Mouse (Mus musculus): ENCODE measurements around the gene Ctdspl. TPM values are rescaled to one million over a fixed set of nuclear protein-coding genes. Genes with fewer than 3 reads are reported as not detected.

Ctdspl gene
- polyA plus RNA-seq, 1 experiment from 2014 or later, result 9.0 TPM

DNA sequence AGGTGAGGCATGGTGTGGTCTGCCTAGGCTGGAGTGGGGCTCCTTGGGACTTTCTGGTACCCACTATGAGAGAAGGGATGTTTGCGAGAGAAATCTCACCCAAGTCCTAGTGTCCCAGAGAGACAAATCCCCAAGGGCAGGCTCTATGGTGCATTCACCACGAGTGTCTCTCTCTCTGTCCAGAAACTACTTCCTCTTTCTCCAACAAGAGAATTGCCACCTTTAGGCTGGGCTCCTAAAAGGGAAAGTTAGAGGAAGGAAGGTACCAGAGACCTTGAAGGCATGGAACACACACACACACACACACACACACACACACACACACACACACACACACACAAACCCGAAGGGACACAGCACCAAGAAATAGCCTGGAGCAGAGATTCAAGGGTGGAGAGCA lies 4.3 kb upstream of the Ctdspl start:
- Histone ChIP-seq H3K27ac (no peak overlapping the region), H3K4me1 (peaks cover 26% of the 10 kb centered on the region), H3K27me3 (peaks cover 19% of the 10 kb centered on the region), H3K4me2 (no peak overlapping the region), H3K4me3 (replicated peaks) (no peak overlapping the region), H3K9ac (no peak overlapping the region), H3K9me3 (no peaks in the 10 kb centered on the region), H3K36me3 (replicated peaks) (no peaks in the 10 kb centered on the region)
- 72% methylated on average over 3 of the region's 3 CpGs for WGBS
- no peak for ATAC-seq (ENCODE audit: low FRiP score)

DNA sequence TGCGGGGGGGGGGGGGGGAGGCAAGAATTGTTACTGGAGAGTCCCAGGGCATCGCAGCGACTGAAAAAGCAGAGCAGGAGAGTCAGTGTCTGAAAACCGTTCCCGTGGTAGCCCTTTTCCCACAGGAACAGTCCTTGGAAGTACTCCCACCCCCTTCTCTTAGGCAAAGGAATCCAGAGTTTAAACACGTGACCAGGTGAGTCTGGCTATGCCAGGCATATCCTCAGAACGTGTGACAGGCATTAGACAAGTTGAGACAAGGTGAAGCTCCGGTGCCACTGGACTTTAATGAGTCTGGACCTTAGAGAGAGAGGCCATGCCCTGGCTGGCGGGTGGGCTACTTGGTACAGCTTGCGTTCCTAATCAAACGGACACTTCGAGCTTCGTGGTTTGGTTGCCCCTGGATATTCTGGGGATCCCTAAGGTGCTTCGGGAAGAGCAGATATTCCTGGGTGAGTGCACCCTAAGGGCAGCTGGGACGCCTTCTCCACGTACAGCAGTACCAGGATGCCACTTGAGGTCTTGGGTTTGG lies 1.6 kb upstream of the Ctdspl start:
- Histone ChIP-seq H3K36me3 (replicated peaks) (no peaks in the 10 kb centered on the region), H3K27me3 (peaks cover 15% of the 10 kb centered on the region), H3K9ac (peak overlapping the region; percentile 57), H3K4me3 (replicated peaks) (peak overlapping the region; percentile 69), H3K4me2 (peak overlapping the region; percentile 97), H3K27ac (no peak overlapping the region), H3K9me3 (no peaks in the 10 kb centered on the region), H3K4me1 (peaks cover 45% of the 10 kb centered on the region)
- 0 out of 2 replicates have a peak, but pooled peaks have one; percentile 0 for ATAC-seq (ENCODE audit: low FRiP score)
- WGBS, result 6% methylated on average over 16 of the region's 16 CpGs

DNA sequence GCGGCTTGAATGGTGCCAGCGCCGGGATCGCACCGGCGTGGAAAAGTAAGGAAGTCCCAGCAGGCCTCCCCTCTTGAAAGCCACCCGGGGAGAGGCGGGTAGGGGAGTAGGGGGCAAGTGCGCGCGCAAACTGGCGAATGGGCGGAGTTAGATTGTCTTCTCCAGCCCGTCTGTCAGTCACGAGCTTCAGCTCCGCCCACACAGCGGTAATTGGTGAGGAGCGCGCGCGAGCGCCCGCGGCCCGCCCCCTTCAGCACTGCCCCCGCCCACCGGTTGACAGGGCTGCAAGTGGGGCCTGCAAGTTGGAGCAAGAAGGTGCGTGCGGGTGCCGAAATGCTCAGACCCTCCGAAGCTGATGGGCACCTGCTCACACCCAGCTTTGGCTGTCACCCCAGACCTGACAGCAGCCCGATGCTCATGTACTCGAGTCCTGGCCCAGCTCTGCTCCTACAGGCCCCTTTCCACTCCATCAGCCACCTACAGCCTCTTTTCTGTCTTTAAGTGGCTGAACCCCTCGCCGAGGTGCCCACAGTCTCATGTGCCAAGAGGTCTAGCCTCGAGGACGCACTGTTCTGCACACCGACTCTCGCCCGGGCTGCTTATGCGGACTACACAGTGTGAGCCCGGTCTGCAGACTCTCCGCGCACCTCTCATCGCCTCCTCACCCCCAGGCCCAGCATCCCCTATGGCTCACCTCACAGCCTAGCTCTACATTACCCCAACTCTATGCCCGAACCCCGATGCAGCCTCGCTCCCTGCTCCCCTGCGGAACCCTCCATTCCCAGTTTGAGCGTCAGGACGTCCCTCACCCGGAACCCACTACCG lies 755 bp upstream of the Ctdspl start:
- Histone ChIP-seq H3K27me3 (peaks cover 7% of the 10 kb centered on the region; the same call in 1 of the 2 replicates), H3K9ac (peak overlapping the region; percentile 87), H3K9me3 (no peaks in the 10 kb centered on the region), H3K4me3 (replicated peaks) (peak overlapping the region; percentile 69), H3K4me2 (peak overlapping the region; percentile 97), H3K36me3 (replicated peaks) (no peaks in the 10 kb centered on the region), H3K4me1 (peaks cover 42% of the 10 kb centered on the region), H3K27ac (peak overlapping the region; percentile 79)
- WGBS, result under 1% methylated on average over 52 of the region's 53 CpGs
- ATAC-seq (ENCODE audit: low FRiP score), result peak; percentile 88

DNA sequence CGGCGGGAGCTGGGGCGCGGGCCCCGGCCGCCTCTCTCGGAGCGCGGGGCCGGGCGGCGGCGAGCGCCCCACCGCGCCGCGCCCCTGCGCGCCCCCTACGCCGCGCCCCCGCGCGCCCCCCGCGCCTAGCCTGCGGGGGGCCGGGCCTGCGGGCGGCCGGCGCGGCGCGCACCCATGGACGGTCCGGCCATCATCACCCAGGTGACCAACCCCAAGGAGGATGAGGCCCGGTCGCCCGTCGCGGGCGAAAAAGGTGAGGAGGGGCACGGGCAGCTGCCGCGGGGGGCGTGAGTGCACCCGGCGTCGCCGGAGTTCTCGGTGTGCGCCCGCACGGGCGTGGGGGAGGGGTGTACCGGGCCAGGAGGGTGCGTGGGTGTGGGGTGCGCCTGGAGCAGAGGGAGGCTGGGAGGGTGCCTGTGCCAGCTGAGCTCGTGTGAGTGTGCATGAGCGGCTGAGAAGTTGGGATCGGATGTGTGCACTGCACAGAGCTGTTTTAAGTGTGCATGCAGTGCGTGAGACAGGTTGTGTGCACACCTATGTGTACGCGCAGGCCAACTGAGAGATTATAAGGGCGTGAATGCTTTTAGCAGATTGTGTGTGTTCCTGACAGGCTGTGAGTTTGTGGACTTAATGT lies 552 bp downstream of the Ctdspl start:
- peak; percentile 30 for ATAC-seq (ENCODE audit: low FRiP score)
- Histone ChIP-seq H3K36me3 (replicated peaks) (no peaks in the 10 kb centered on the region), H3K9me3 (no peaks in the 10 kb centered on the region), H3K27me3 (peaks cover 6% of the 10 kb centered on the region; the same call in 1 of the 2 replicates), H3K4me3 (replicated peaks) (peak overlapping the region; percentile 69), H3K27ac (peak overlapping the region; percentile 79), H3K4me1 (peaks cover 38% of the 10 kb centered on the region), H3K4me2 (peak overlapping the region; percentile 97), H3K9ac (peak overlapping the region; percentile 87)
- WGBS, result 3% methylated on average over 48 of the region's 68 CpGs

DNA sequence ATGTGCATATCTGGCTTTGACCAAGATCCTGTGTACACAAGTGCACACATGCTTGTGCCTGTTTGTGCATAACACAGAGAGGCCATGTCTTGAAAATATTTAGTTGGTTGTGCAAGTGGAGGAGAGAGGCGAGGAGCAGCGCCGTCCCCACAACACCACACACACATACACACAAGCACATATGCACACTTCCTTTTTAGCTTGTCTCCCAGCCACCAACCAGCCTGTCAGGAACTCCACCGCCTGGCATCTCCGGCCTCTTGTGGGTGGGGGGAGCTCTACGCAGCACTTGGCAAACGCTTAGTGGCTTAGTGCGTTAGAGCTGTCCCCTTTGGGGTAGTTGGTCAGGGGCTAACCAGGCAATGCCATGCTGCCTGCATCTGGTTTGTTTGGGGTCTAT lies 1.2 kb downstream of the Ctdspl start:
- H3K4me1 ChIP-seq, result peaks cover 38% of the 10 kb centered on the region
- no peaks in the 10 kb centered on the region for H3K9me3 ChIP-seq
- ATAC-seq (ENCODE audit: low FRiP score), result no peak
- WGBS, result 50% methylated on average over 8 of the region's 8 CpGs
- peak overlapping the region; percentile 97 for H3K4me2 ChIP-seq
- no peaks in the 10 kb centered on the region for H3K36me3 ChIP-seq (replicated peaks)
- H3K9ac ChIP-seq, result peak overlapping the region; percentile 87; the same call in 1 of the 2 replicates
- no peak overlapping the region for H3K27ac ChIP-seq
- H3K4me3 ChIP-seq (replicated peaks), result peak overlapping the region; percentile 69
- H3K27me3 ChIP-seq, result peaks cover 6% of the 10 kb centered on the region; the same call in 1 of the 2 replicates

DNA sequence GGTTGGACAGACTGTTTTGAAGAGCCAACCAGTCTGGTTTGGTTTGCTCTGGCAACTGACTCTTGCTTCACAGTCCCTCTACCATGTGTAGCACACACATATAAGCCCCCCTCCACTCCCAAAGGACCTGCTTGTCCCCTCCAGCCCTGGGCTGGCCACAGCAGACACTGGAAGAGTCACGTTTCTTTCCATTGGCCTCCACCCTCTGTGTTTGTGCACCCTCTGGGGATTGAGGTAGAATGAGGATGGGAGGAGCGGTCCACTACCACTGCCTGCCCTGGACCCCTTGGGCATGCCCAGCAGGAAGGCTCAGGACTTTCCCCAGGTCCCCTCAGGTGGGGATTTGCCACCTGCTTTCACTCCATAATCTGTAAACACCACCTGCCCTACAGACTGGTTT lies 1.8 kb downstream of the Ctdspl start:
- Histone ChIP-seq H3K4me1 (peaks cover 38% of the 10 kb centered on the region), H3K9me3 (no peaks in the 10 kb centered on the region), H3K27me3 (peaks cover 6% of the 10 kb centered on the region; the same call in 1 of the 2 replicates), H3K4me2 (peak overlapping the region; percentile 97), H3K9ac (peak overlapping the region; percentile 12; the same call in 1 of the 2 replicates), H3K4me3 (replicated peaks) (peak overlapping the region; percentile 69), H3K27ac (no peak overlapping the region), H3K36me3 (replicated peaks) (no peaks in the 10 kb centered on the region)
- 46% methylated on average over 2 of the region's 2 CpGs for WGBS
- no peak for ATAC-seq (ENCODE audit: low FRiP score)

- no peak overlapping the region for H3K4me2 ChIP-seq
- H3K27ac ChIP-seq, result no peak overlapping the region
- peaks cover 38% of the 10 kb centered on the region for H3K4me1 ChIP-seq
- H3K9ac ChIP-seq, result 0 out of 2 replicates have a peak overlapping the region, but pooled peaks have one; percentile 12
- no peak for ATAC-seq (ENCODE audit: low FRiP score)
- peaks cover 5% of the 10 kb centered on the region; the same call in 1 of the 2 replicates for H3K27me3 ChIP-seq
- no peaks in the 10 kb centered on the region for H3K9me3 ChIP-seq
- 58% methylated on average over 7 of the region's 7 CpGs for WGBS
- no peaks in the 10 kb centered on the region for H3K36me3 ChIP-seq (replicated peaks)
- no peak overlapping the region for H3K4me3 ChIP-seq (replicated peaks)
Measured at GRCm38 (mm10) chr9:118928656-118929055, 2.4 kb downstream of the Ctdspl start.

- peaks cover 24% of the 10 kb centered on the region for H3K4me1 ChIP-seq
- no peak overlapping the region for H3K4me3 ChIP-seq (replicated peaks)
- no peaks in the 10 kb centered on the region for H3K9me3 ChIP-seq
- H3K27ac ChIP-seq, result no peak overlapping the region
- H3K27me3 ChIP-seq, result no peaks in the 10 kb centered on the region
- H3K36me3 ChIP-seq (replicated peaks), result no peaks in the 10 kb centered on the region
- no peak overlapping the region for H3K9ac ChIP-seq
- WGBS, result 83% methylated on average over 9 of the region's 9 CpGs
- no peak overlapping the region for H3K4me2 ChIP-seq
- ATAC-seq (ENCODE audit: low FRiP score), result no peak
Measured at GRCm38 (mm10) chr9:118930611-118931010, 4.4 kb downstream of the Ctdspl start.

GRCm38 (mm10) chr9:118933800-118934199 lies 7.5 kb downstream of the Ctdspl start:
- no peak overlapping the region for H3K4me3 ChIP-seq (replicated peaks)
- no peaks in the 10 kb centered on the region for H3K27me3 ChIP-seq
- WGBS, result 94% methylated on average over 9 of the region's 9 CpGs
- no peak overlapping the region for H3K4me2 ChIP-seq
- H3K4me1 ChIP-seq, result no peaks in the 10 kb centered on the region; the same call in 1 of the 2 replicates
- no peak overlapping the region for H3K27ac ChIP-seq
- H3K36me3 ChIP-seq (replicated peaks), result no peaks in the 10 kb centered on the region
- no peaks in the 10 kb centered on the region for H3K9me3 ChIP-seq
- H3K9ac ChIP-seq, result no peak overlapping the region
- ATAC-seq (ENCODE audit: low FRiP score), result no peak

DNA sequence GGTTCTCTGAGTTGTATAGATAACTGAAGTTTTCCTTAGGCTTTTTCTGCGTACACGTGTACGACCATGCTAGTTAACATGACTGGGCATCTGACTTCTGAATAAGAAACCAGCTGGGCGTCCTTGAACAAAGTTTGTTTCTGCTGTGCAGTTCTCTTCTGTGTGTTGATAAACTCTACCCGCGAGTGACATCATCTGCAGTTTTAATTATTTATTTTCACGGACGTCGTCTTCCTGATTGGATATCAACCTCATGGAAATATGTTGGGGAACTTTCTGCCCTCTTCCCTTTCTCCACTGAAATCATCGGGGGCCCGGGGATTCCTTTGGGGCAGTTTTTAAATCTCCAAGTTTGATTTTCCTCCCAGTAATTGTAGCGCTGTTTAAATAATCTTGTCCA lies 8.1 kb downstream of the Ctdspl start:
- Histone ChIP-seq H3K4me3 (replicated peaks) (no peak overlapping the region), H3K4me2 (no peak overlapping the region), H3K27me3 (no peaks in the 10 kb centered on the region), H3K9ac (no peak overlapping the region), H3K36me3 (replicated peaks) (no peaks in the 10 kb centered on the region), H3K27ac (no peak overlapping the region), H3K9me3 (no peaks in the 10 kb centered on the region), H3K4me1 (peaks cover 2% of the 10 kb centered on the region)
- WGBS, result 93% methylated on average over 12 of the region's 12 CpGs
- ATAC-seq (ENCODE audit: low FRiP score), result no peak

- no peaks in the 10 kb centered on the region for H3K27me3 ChIP-seq
- no peaks in the 10 kb centered on the region for H3K36me3 ChIP-seq (replicated peaks)
- no peaks in the 10 kb centered on the region for H3K9me3 ChIP-seq
- ATAC-seq (ENCODE audit: low FRiP score), result no peak
- H3K27ac ChIP-seq, result no peak overlapping the region
- H3K4me1 ChIP-seq, result peaks cover 5% of the 10 kb centered on the region
- H3K4me3 ChIP-seq (replicated peaks), result no peak overlapping the region
- H3K9ac ChIP-seq, result no peak overlapping the region
- WGBS, result 88% methylated on average over 13 of the region's 13 CpGs
- no peak overlapping the region for H3K4me2 ChIP-seq
Measured at GRCm38 (mm10) chr9:118935098-118935497, 8.8 kb downstream of the Ctdspl start.

DNA sequence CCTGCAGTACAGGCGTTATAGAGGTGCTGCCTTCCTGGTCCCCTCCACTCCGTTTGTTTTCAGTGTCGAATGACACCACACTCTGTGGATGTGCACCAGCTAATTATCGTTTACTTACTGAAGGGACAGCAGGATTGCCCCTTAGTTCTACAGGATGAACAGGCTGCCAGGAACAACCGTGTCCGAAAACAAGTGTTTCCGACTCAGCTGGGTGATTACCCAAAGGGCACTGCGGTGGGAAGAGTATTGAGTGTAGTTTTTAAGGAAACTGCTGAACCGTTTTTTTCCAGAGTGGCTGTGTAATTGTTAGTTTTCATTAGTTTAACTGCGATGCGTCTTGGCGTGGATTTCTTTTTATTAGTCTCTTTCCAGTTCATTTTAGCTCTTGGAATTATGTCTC lies 9.8 kb downstream of the Ctdspl start:
- Histone ChIP-seq H3K27me3 (no peaks in the 10 kb centered on the region), H3K4me1 (peaks cover 5% of the 10 kb centered on the region), H3K36me3 (replicated peaks) (no peaks in the 10 kb centered on the region), H3K4me2 (no peak overlapping the region), H3K9me3 (no peaks in the 10 kb centered on the region), H3K4me3 (replicated peaks) (no peak overlapping the region), H3K9ac (no peak overlapping the region), H3K27ac (no peak overlapping the region)
- WGBS, result 78% methylated on average over 12 of the region's 12 CpGs
- ATAC-seq (ENCODE audit: low FRiP score), result no peak
